Mouse (Mus musculus): ENCODE measurements around the gene Mrpl27. TPM values are rescaled to one million over a fixed set of nuclear protein-coding genes. Genes with fewer than 3 reads are reported as not detected.
"Not testable (repeated sequence)": the region's sequence is repeated elsewhere in the genome, so short reads cannot be mapped to it uniquely, and the experiment has no call there.

Gene Mrpl27
- polyA plus RNA-seq, 1 experiment: 121 TPM

DNA sequence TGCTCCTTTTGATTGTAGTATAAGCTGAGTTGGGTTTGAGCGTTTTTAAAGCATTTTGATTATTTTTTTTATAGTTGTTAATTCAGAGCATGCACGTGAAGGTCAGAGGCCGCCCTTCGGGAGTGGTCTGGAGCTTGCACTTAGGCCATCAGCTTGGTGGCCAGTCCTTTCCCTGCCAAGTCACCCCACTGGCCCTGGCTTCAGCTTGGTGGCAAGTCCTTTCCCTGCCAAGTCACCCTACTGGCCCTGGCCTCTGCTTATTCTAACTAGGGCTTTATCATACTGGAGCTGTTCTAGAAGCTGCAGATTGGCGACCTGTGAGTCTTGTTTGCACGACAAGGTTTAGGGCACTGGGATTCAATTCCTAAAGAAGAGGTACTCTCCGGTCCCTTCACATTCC is 28.9 kb downstream of the Mrpl27 start:
- no peaks in the 10 kb centered on the region for H3K27me3 ChIP-seq (replicated peaks; ENCODE audit: control insufficient read depth, insufficient read depth, low read length)
- H3K4me1 ChIP-seq (ENCODE audit: control insufficient read depth, insufficient read depth, low read length): no peaks in the 10 kb centered on the region
- WGBS: 89% methylated on average over 7 of the region's 7 CpGs
- no peak overlapping the region for H3K4me3 ChIP-seq (ENCODE audit: insufficient read depth, low read depth, low read length)
- DNase-seq: no peak
- H3K36me3 ChIP-seq (ENCODE audit: control insufficient read depth, insufficient read depth, low read length): no peaks in the 10 kb centered on the region
- no peak overlapping the region for H3K27ac ChIP-seq (ENCODE audit: insufficient read depth, low read depth, low read length)
- TF ChIP-seq CTCF (conservative IDR thresholded peaks at IDR 0.05; ENCODE audit: insufficient read depth, insufficient read length, low read depth, low read length): no peak

DNA sequence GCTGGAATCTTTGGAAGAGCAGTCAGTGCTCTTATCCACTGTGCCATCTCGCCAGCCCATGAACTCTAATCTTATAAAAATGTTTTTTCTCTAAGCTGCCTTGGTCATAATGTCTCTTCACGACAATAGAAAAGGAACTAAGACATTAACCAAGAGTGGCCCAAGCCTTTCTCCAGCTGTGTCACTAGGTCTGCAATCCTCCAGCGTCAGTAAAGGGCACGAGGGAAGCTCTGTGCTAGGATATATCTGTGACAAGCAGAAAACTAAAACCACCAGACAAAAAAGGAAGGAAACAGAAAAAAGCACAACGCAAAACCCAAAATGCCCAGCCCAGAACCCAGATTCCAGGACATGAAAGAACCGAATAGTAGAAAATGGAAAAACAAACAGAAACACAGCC is 33.6 kb downstream of the Mrpl27 start:
- TF ChIP-seq CTCF (conservative IDR thresholded peaks at IDR 0.05; ENCODE audit: insufficient read depth, insufficient read length, low read depth, low read length) (no peak), POLR2A (IDR thresholded peaks at IDR 0.05; ENCODE audit: low read depth, low read length) (no peak)
- H3K4me3 ChIP-seq (ENCODE audit: insufficient read depth, low read depth, low read length): no peak overlapping the region
- H3K4me1 ChIP-seq (ENCODE audit: control insufficient read depth, insufficient read depth, low read length): no peaks in the 10 kb centered on the region
- WGBS: 79% methylated on average over 6 of the region's 6 CpGs
- no peaks in the 10 kb centered on the region for H3K36me3 ChIP-seq (ENCODE audit: control insufficient read depth, insufficient read depth, low read length)
- H3K27ac ChIP-seq (ENCODE audit: insufficient read depth, low read depth, low read length): no peak overlapping the region
- no peak for DNase-seq
- no peaks in the 10 kb centered on the region for H3K27me3 ChIP-seq (replicated peaks; ENCODE audit: control insufficient read depth, insufficient read depth, low read length)

DNA sequence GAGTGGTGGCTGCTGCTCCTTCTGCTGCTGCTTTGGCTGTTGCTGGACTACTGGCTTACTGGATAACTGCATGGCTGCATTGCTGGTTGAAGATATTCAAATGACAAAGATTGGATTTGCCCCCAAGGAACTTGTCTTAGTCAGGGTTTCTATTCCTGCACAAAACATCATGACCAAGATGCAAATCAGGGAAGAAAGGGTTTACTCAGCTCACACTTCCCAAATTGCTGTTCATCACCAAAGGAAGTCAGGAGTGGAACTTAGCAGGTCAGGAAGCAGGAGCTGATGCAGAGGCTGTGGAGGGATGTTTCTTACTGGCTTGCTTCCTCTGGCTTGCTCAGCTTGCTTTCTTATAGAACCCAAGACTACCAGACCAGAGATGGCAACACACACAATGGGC is 38.9 kb downstream of the Mrpl27 start:
- DNase-seq: not testable (repeated sequence)

DNA sequence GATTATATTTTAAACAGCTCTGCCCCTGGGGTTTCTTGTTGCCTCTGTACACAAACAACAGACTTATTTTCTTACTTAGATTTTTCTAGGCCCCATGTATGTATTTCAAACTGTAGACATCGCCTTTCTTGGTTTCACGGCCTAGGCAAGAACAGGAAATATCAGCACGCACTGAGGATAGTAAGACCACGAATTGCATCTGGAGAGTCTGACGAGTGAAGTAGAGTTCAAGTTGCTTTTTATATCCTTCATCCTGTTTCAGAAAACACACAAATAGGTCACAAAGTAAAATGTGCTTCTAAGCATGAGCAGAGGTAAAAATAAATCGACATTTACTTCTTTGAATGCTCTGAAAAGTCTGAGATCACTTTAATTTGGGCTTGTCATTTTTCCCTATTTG is 41.9 kb downstream of the Mrpl27 start:
- 48% methylated on average over 6 of the region's 6 CpGs for WGBS
- Histone ChIP-seq H3K36me3 (ENCODE audit: control insufficient read depth, insufficient read depth, low read length) (no peaks in the 10 kb centered on the region), H3K4me1 (ENCODE audit: control insufficient read depth, insufficient read depth, low read length) (no peaks in the 10 kb centered on the region), H3K4me3 (ENCODE audit: insufficient read depth, low read depth, low read length) (no peak overlapping the region), H3K27me3 (replicated peaks; ENCODE audit: control insufficient read depth, insufficient read depth, low read length) (no peaks in the 10 kb centered on the region), H3K27ac (ENCODE audit: insufficient read depth, low read depth, low read length) (no peak overlapping the region)
- DNase-seq: no peak
- TF ChIP-seq POLR2A (IDR thresholded peaks at IDR 0.05; ENCODE audit: low read depth, low read length) (no peak), CTCF (conservative IDR thresholded peaks at IDR 0.05; ENCODE audit: insufficient read depth, insufficient read length, low read depth, low read length) (no peak)

More for the DNA sequence above, 38.9 kb downstream of the Mrpl27 start:
- not testable (repeated sequence) for H3K4me1 ChIP-seq (ENCODE audit: control insufficient read depth, insufficient read depth, low read length); H3K36me3 ChIP-seq (ENCODE audit: control insufficient read depth, insufficient read depth, low read length); H3K27ac ChIP-seq (ENCODE audit: insufficient read depth, low read depth, low read length); H3K27me3 ChIP-seq (replicated peaks; ENCODE audit: control insufficient read depth, insufficient read depth, low read length); H3K4me3 ChIP-seq (ENCODE audit: insufficient read depth, low read depth, low read length)

DNA sequence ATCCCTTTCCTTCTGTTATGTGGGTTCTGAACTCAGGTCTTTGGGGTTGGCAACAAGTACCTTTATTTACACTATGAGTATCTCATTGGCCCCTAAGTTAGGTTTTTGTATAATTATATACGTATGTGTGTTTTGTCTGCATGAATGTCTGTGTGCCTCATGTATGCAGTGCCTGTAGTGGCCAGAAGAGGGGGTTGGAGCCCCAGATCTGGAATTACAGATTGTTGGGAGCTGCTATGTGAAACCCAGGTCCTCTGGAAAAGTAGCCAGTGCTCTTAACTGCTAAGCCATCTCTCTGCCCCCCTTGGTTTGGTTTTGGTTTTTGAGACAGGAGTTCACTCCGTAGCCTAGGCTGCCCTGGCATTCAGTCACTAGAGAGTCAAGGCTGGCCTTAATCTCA is 43.6 kb downstream of the Mrpl27 start:
- Histone ChIP-seq H3K27ac (ENCODE audit: insufficient read depth, low read depth, low read length) (no peak overlapping the region), H3K4me3 (ENCODE audit: insufficient read depth, low read depth, low read length) (no peak overlapping the region), H3K36me3 (ENCODE audit: control insufficient read depth, insufficient read depth, low read length) (no peaks in the 10 kb centered on the region), H3K4me1 (ENCODE audit: control insufficient read depth, insufficient read depth, low read length) (no peaks in the 10 kb centered on the region), H3K27me3 (replicated peaks; ENCODE audit: control insufficient read depth, insufficient read depth, low read length) (no peaks in the 10 kb centered on the region)
- WGBS: 93% methylated on average over 2 of the region's 2 CpGs
- DNase-seq: no peak
- TF ChIP-seq CTCF (conservative IDR thresholded peaks at IDR 0.05; ENCODE audit: insufficient read depth, insufficient read length, low read depth, low read length) (no peak; the same call in 1 of the 2 replicates), POLR2A (IDR thresholded peaks at IDR 0.05; ENCODE audit: low read depth, low read length) (no peak)

DNA sequence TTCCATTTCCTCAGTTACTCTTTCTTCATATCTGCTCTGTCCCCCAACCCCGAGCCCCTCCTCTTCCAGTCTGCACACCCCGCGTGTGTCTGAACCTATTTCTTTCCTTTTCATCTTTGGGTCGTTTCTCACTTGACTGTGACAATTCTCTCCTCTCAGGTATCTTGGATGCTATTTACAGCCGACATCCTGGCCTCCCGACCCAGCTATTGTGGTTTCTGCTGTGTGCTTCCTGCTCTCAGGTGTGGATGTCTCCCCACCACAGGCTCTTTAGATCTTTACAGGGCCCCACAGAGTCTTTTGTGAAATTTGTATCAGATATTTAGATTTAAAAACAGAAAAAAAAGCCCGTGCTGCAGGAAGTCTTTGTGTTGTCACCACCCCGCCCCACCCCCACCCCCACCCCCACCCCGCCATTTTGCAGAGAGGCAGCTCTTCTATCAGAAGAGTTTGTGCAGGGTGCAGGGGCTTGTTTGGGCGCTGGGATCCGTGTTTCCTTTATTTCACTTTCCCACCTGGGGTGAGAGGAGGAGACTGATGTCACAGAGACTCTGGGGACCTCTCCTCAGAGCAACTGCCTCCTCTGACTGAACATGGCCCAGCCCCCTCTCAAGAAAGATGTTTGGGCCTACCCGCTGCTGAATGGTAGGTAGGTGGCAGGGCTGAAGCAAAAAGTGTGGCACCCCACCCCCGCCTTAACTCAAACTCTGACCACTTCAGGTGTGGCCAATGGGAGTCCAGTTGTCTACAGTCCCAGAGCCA is 44.3 kb downstream of the Mrpl27 start:
- no peak overlapping the region for H3K4me3 ChIP-seq (ENCODE audit: insufficient read depth, low read depth, low read length)
- no peak overlapping the region for H3K27ac ChIP-seq (ENCODE audit: insufficient read depth, low read depth, low read length)
- TF ChIP-seq POLR2A (IDR thresholded peaks at IDR 0.05; ENCODE audit: low read depth, low read length) (no peak), CTCF (conservative IDR thresholded peaks at IDR 0.05; ENCODE audit: insufficient read depth, insufficient read length, low read depth, low read length) (no peak)
- WGBS: 37% methylated on average over 13 of the region's 13 CpGs
- no peaks in the 10 kb centered on the region for H3K27me3 ChIP-seq (replicated peaks; ENCODE audit: control insufficient read depth, insufficient read depth, low read length)
- H3K36me3 ChIP-seq (ENCODE audit: control insufficient read depth, insufficient read depth, low read length): no peaks in the 10 kb centered on the region
- no peak for DNase-seq
- no peaks in the 10 kb centered on the region for H3K4me1 ChIP-seq (ENCODE audit: control insufficient read depth, insufficient read depth, low read length)

DNA sequence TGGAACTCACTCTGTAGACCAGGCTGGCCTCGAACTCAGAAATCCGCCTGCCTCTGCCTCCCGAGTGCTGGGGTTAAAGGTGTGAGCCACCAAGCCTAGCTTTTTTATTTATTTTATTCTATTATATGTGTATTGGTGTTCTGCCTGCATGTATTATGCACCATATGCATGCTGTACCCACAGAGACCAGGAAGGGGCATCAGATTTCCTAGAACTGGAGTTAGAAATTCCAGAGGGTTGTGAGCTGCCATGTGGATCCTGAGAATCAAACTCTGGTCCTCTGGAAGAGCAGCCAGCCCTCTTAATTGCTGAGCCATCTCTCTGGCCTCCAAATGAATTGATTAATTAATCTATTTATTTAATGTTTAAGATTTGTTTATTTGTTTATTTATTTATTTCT is 45.8 kb downstream of the Mrpl27 start:
- DNase-seq: no peak
- no peak for TF ChIP-seq POLR2A (IDR thresholded peaks at IDR 0.05; ENCODE audit: low read depth, low read length)
- TF ChIP-seq CTCF (conservative IDR thresholded peaks at IDR 0.05; ENCODE audit: insufficient read depth, insufficient read length, low read depth, low read length): no peak
- WGBS: 96% methylated on average over 3 of the region's 3 CpGs
- Histone ChIP-seq H3K36me3 (ENCODE audit: control insufficient read depth, insufficient read depth, low read length) (no peaks in the 10 kb centered on the region), H3K27ac (ENCODE audit: insufficient read depth, low read depth, low read length) (no peak overlapping the region), H3K4me3 (ENCODE audit: insufficient read depth, low read depth, low read length) (no peak overlapping the region), H3K27me3 (replicated peaks; ENCODE audit: control insufficient read depth, insufficient read depth, low read length) (no peaks in the 10 kb centered on the region), H3K4me1 (ENCODE audit: control insufficient read depth, insufficient read depth, low read length) (no peaks in the 10 kb centered on the region)
